Mouse (Mus musculus) adrenal gland, postnatal 10 days (tissue): Measurements from ENCODE around the gene Dip2b. TPM values are rescaled to one million over a fixed set of nuclear protein-coding genes. Genes with fewer than 3 reads are reported as not detected.
A peak's percentile ranks its signal among the peaks of the same experiment; 100 is the strongest.

Source experiments
- DNase-seq: peaks from one replicate; pipeline ENCODE4 v3.0.0; 2021; ENCODE audit warnings: mixed read lengths
- total RNA-seq, 2 experiments: library from RNA; stranded (reverse); gene quantifications; 2 replicates each; pipeline ENCODE4 v1.2.3; 2021

Dip2b gene
- total RNA-seq, 2 experiments from 2014 or later = 19.0 to 24.5 TPM

GRCm38 (mm10) chr15:100179685-100180084 lies 141.2 kb downstream of the Dip2b start:
- DNase-seq = no peak

GRCm38 (mm10) chr15:100180221-100180620 lies 141.8 kb downstream of the Dip2b start:
- no peak for DNase-seq

GRCm38 (mm10) chr15:100181841-100182240 lies 143.4 kb downstream of the Dip2b start:
- no peak for DNase-seq

GRCm38 (mm10) chr15:100182526-100183280 lies 144.2 kb downstream of the Dip2b start:
- DNase-seq = no peak

GRCm38 (mm10) chr15:100183510-100183909 lies 145.0 kb downstream of the Dip2b start:
- DNase-seq = no peak

GRCm38 (mm10) chr15:100184821-100185496 lies 146.5 kb downstream of the Dip2b start:
- DNase-seq = no peak

- no peak for DNase-seq
Observed at GRCm38 (mm10) chr15:100186234-100186633, 147.8 kb downstream of the Dip2b start.

GRCm38 (mm10) chr15:100186882-100187672 lies 148.6 kb downstream of the Dip2b start:
- no peak for DNase-seq

- DNase-seq = no peak
Observed at GRCm38 (mm10) chr15:100188542-100188941, 150.1 kb downstream of the Dip2b start.

- DNase-seq = no peak
Observed at GRCm38 (mm10) chr15:100188962-100189404, 150.5 kb downstream of the Dip2b start.

- DNase-seq = no peak
Observed at GRCm38 (mm10) chr15:100190083-100190482, 151.6 kb downstream of the Dip2b start.

- DNase-seq = peak; percentile 42
Observed at GRCm38 (mm10) chr15:100198983-100199745, 160.7 kb downstream of the Dip2b start.

GRCm38 (mm10) chr15:100199790-100200189 lies 161.3 kb downstream of the Dip2b start:
- DNase-seq = peak; percentile 42

- no peak for DNase-seq
Observed at GRCm38 (mm10) chr15:100201806-100202205, 163.3 kb downstream of the Dip2b start.

GRCm38 (mm10) chr15:100202431-100203015 lies 164.1 kb downstream of the Dip2b start:
- DNase-seq = no peak

GRCm38 (mm10) chr15:100204574-100204973 lies 166.1 kb downstream of the Dip2b start:
- no peak for DNase-seq

GRCm38 (mm10) chr15:100210013-100210412 lies 171.5 kb downstream of the Dip2b start:
- no peak for DNase-seq

GRCm38 (mm10) chr15:100213339-100213738 lies 174.9 kb downstream of the Dip2b start:
- no peak for DNase-seq

GRCm38 (mm10) chr15:100215092-100215491 lies 176.6 kb downstream of the Dip2b start:
- DNase-seq = no peak

GRCm38 (mm10) chr15:100216173-100216572 lies 177.7 kb downstream of the Dip2b start:
- DNase-seq = no peak

GRCm38 (mm10) chr15:100218018-100218417 lies 179.6 kb downstream of the Dip2b start:
- DNase-seq = no peak

GRCm38 (mm10) chr15:100219396-100219795 lies 180.9 kb downstream of the Dip2b start:
- no peak for DNase-seq
